Mouse (Mus musculus) heart, postnatal 0 days (tissue): ENCODE results near the gene Dach1. TPM values are rescaled to one million over a fixed set of nuclear protein-coding genes. Genes with fewer than 3 reads are reported as not detected.

Experiments
- ATAC-seq: fragments of 200-750 bp; cut with Nextera tagmentation; 2 replicates; pipeline ENCODE4 v1.8.0; 2017; ENCODE audit warnings: low read depth, moderate number of reproducible peaks, moderate library complexity; ENCODE audit not compliant: insufficient read depth
- DNase-seq: peaks from one replicate; pipeline ENCODE4 v3.0.0-alpha.2; 2016; ENCODE audit warnings: low spot score
- H3K27ac ChIP-seq: fragments of 300-500 bp; sonication (generic); 2 replicates; pipeline ENCODE4 v1.5.1; 2014; ENCODE audit warnings: low read depth, mild to moderate bottlenecking
- H3K27me3 ChIP-seq: fragments of 300-500 bp; sonication (generic); 2 replicates; pipeline ENCODE4 v1.6.1; 2014; ENCODE audit warnings: low read length, mixed read lengths; ENCODE audit not compliant: control insufficient read depth, insufficient read depth
- H3K36me3 ChIP-seq: fragments of 300-500 bp; sonication (generic); replicated peaks from 2 replicates; pipeline ENCODE4 v1.6.1; 2014; ENCODE audit warnings: low read length, mixed read lengths; ENCODE audit not compliant: control insufficient read depth, insufficient read depth
- H3K4me1 ChIP-seq: fragments of 300-500 bp; sonication (generic); 2 replicates; pipeline ENCODE4 v1.6.1; 2014; ENCODE audit warnings: antibody characterized with exemption; ENCODE audit not compliant: control insufficient read depth, insufficient read depth
- H3K4me2 ChIP-seq: fragments of 300-500 bp; sonication (generic); 2 replicates; pipeline ENCODE4 v1.6.1; 2014; ENCODE audit warnings: low read depth, mild to moderate bottlenecking, low read length, moderate library complexity
- H3K4me3 ChIP-seq: fragments of 300-500 bp; sonication (generic); 2 replicates; pipeline ENCODE4 v1.5.1; 2014; ENCODE audit warnings: low read depth, low read length
- H3K9ac ChIP-seq: fragments of 300-500 bp; sonication (generic); replicated peaks from 2 replicates; pipeline ENCODE4 v1.6.1; 2014; ENCODE audit warnings: low read depth, low read length, mixed read lengths
- H3K9me3 ChIP-seq: fragments of 300-500 bp; sonication (generic); replicated peaks from 2 replicates; pipeline ENCODE4 v1.6.1; 2016; ENCODE audit warnings: low read length; ENCODE audit not compliant: control insufficient read depth
- CTCF ChIP-seq: IDR thresholded peaks from 2 replicates; pipeline ENCODE4 v1.5.1; 2016; ENCODE audit warnings: antibody characterized with exemption, control low read depth, low read depth
- EP300 ChIP-seq: IDR thresholded peaks from 2 replicates; pipeline ENCODE4 v1.6.1; 2016; ENCODE audit warnings: antibody characterized with exemption, low read depth
- WGBS: fragments of 180-500 bp; shearing (Covaris S2); extraction: QIAGEN DNeasy Blood & Tissue Kit; methylation state at CpG from one replicate; pipeline ENCODE4 v1.1.7; 2014; 5-methylcytosine and 5-hydroxymethylcytosine counted together
- polyA plus RNA-seq: library from polyadenylated mRNA; unstranded; fragments of >200 nt; fragmentation: Nextera tagmentation; extraction: Ambion mirVana; gene quantifications from 2 replicates; pipeline ENCODE4 v1.2.1, GENCODE M21; 2015
- total RNA-seq: library from RNA; depleted of rRNA; stranded (reverse); fragments of >200 nt; gene quantifications from 2 replicates; pipeline ENCODE4 v1.2.3, GENCODE M21; 2014; ENCODE audit warnings: low replicate concordance

Dach1 gene
- total and polyA plus RNA-seq, 2 experiments from 2014 or later, result 1.6 TPM

DNA sequence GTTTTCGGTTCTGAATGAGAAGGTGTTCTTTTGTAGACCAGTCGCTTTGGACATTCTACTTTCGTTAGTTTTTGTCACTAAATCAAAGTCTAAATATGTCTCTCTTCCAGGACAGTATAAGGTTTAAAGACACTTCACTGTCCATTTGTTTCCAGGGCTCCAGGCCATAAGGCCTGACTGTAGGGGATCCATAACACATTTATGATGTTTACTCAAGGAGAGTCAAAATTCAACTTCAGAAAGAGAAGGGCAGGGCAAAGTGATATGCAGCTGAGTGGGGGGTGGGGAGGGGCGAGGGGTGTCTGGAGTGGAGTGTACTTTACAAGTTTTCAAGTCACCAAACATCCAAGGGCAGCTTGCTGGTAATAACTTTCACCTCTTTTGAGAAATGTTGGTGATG, 146.0 kb downstream of the Dach1 start:
- Histone ChIP-seq H3K4me2 (no peak overlapping the region), H3K9ac (no peak overlapping the region), H3K27me3 (no peaks in the 10 kb centered on the region), H3K9me3 (no peaks in the 10 kb centered on the region), H3K27ac (no peak overlapping the region), H3K36me3 (no peaks in the 10 kb centered on the region), H3K4me3 (no peak overlapping the region), H3K4me1 (no peaks in the 10 kb centered on the region)
- 76% methylated on average over 4 of the region's 4 CpGs for WGBS
- ATAC-seq (no peak), DNase-seq (no peak)
- TF ChIP-seq EP300, result no peak

- no peak overlapping the region for H3K4me2 ChIP-seq
- ATAC-seq, result no peak
- no peak overlapping the region for H3K27ac ChIP-seq
- H3K9ac ChIP-seq, result no peak overlapping the region
- no peak for TF ChIP-seq EP300
- TF ChIP-seq CTCF, result no peak
- DNase-seq, result no peak
- no peaks in the 10 kb centered on the region for H3K9me3 ChIP-seq
- no peak overlapping the region for H3K4me3 ChIP-seq
- H3K36me3 ChIP-seq, result no peaks in the 10 kb centered on the region
- WGBS, result 85% methylated on average over 1 of the region's 1 CpGs
- H3K4me1 ChIP-seq, result no peaks in the 10 kb centered on the region
- H3K27me3 ChIP-seq, result no peaks in the 10 kb centered on the region
Observed at GRCm38 (mm10) chr14:98014053-98014452, 155.5 kb downstream of the Dach1 start.

DNA sequence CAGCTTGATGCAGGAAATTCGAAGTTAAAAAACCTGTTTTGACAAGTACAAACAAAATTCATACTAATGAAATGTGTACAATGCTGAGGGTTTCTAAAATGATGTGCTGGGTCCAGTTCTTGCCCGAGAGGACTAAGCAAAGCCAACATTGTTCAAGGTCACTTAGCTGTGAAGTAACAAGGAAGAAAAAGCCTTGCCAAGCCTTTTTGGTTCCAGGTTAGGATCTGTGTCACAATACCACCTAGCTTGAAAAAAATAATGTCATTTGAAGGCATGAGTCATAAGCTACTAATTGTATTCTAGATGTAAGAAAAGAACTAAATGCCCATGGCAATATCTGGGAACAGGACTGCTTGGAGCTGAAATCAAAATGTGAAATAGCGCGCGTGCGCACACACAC, 161.1 kb downstream of the Dach1 start:
- Histone ChIP-seq H3K27ac (no peak overlapping the region), H3K4me2 (no peak overlapping the region), H3K9me3 (no peaks in the 10 kb centered on the region), H3K4me3 (no peak overlapping the region), H3K36me3 (no peaks in the 10 kb centered on the region), H3K4me1 (no peaks in the 10 kb centered on the region), H3K27me3 (no peaks in the 10 kb centered on the region), H3K9ac (no peak overlapping the region)
- DNase-seq (no peak), ATAC-seq (no peak)
- TF ChIP-seq CTCF (no peak), EP300 (no peak)
- 89% methylated on average over 6 of the region's 6 CpGs for WGBS

DNA sequence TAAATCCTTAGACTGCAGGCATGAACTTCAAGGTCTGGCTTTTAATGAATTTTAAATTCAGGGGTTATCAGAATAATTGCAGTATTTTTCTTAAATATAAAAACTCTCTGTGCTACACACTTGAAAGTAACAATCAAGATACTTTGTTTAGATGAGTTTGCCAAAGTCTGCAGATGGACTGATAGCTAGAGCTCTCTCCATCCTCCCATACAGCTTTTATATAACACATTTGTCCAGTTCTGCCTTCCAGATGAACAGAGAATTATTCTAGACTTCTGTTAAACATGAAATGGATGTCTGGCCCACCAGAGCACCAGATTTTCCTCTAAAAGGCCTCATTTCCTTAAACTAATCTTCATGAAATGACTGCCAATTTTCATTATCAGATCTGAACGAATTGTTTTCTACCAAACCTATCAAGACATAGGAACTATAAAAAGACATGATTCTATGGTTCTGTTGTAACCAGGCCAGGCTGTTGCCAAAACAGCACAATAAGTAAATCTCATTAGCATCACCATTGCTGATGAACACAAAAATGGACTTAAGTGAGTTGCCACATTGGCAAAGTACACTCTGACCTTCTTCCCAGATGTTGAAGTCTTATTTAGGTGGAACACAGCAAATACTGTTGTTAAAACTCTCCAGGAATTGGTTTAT, 167.4 kb downstream of the Dach1 start:
- H3K27ac ChIP-seq, result no peak overlapping the region

GRCm38 (mm10) chr14:97998584-97998983, 171.0 kb downstream of the Dach1 start:
- Histone ChIP-seq H3K9me3 (no peaks in the 10 kb centered on the region), H3K4me1 (no peaks in the 10 kb centered on the region), H3K4me2 (no peak overlapping the region), H3K36me3 (no peaks in the 10 kb centered on the region), H3K27me3 (no peaks in the 10 kb centered on the region), H3K4me3 (no peak overlapping the region), H3K9ac (no peak overlapping the region), H3K27ac (no peak overlapping the region)
- DNase-seq (no peak), ATAC-seq (no peak)
- TF ChIP-seq CTCF, result no peak
- TF ChIP-seq EP300, result no peak

More for the DNA sequence above, 167.4 kb downstream of the Dach1 start:
- H3K4me1 ChIP-seq, result no peaks in the 10 kb centered on the region
- DNase-seq (no peak), ATAC-seq (no peak)
- no peak for TF ChIP-seq CTCF
- no peak for TF ChIP-seq EP300
- no peaks in the 10 kb centered on the region for H3K9me3 ChIP-seq
- no peaks in the 10 kb centered on the region for H3K36me3 ChIP-seq
- no peak overlapping the region for H3K4me2 ChIP-seq
- H3K9ac ChIP-seq, result no peak overlapping the region
- 35% methylated on average over 1 of the region's 1 CpGs for WGBS
- H3K4me3 ChIP-seq, result no peak overlapping the region
- H3K27me3 ChIP-seq, result no peaks in the 10 kb centered on the region

- H3K4me3 ChIP-seq, result no peak overlapping the region
- H3K36me3 ChIP-seq, result no peaks in the 10 kb centered on the region
- ATAC-seq (no peak), DNase-seq (no peak)
- TF ChIP-seq CTCF (no peak), EP300 (no peak)
- H3K4me1 ChIP-seq, result peaks cover 4% of the 10 kb centered on the region; the same call in 1 of the 2 replicates
- no peak overlapping the region for H3K4me2 ChIP-seq
- H3K27me3 ChIP-seq, result no peaks in the 10 kb centered on the region
- no peak overlapping the region for H3K27ac ChIP-seq
- no peaks in the 10 kb centered on the region for H3K9me3 ChIP-seq
- H3K9ac ChIP-seq, result no peak overlapping the region
- WGBS, result 12% methylated on average over 3 of the region's 3 CpGs
Observed at GRCm38 (mm10) chr14:97983251-97983650, 186.3 kb downstream of the Dach1 start.
